ENCODE assay signal across 24 mouse cellular contexts in genomic region chr15:86146922-86147321, GRCm38 (mm10). TPM values are rescaled to one million over a fixed set of nuclear protein-coding genes. Genes with fewer than 3 reads are reported as not detected.
A peak's percentile ranks its signal among the peaks of the same experiment; 100 is the strongest.
DNase-seq lines count a peak whose midpoint lies in the region; ATAC-seq and TF ChIP-seq lines count a peak whose summit lies in the region.
"Had no signal": no experiment of that assay in that cellular context is flagged by ENCODE, and none has a peak within 500 bp of the region (broad histone marks: within the 10 kb centered on the region; RNA-seq: fewer than 3 reads in every experiment).

No protein-coding gene starts in this region.

- DNase-seq in hindbrain, postnatal 0 days (ENCODE audit: low spot score) = no peak
- no peak for DNase-seq in hindbrain, embryonic 10.5 days (ENCODE audit: low spot score)
- DNase-seq in kidney, postnatal 0 days (ENCODE audit: low spot score) = no peak
- DNase-seq in kidney, adult 2 months = no peak
- DNase-seq in limb, embryonic 10.5 days (ENCODE audit: low spot score) = no peak
- no peak for DNase-seq in stomach, postnatal 0 days (ENCODE audit: low spot score)
- no peak for DNase-seq in thymus, postnatal 0 days (ENCODE audit: low spot score)
- DNase-seq: adrenal gland, adult 2 months; adrenal gland, postnatal 14 days; B cell, adult 2 months; cerebellum, adult 11 months; cerebellum, adult 2 months; cerebellum, adult 9-11 months; cerebellum, postnatal 25 days; forebrain, postnatal 0 days; gastrocnemius, adult 2 months; gastrocnemius, postnatal 25 days; heart, adult 18-20 months had no signal

- no peaks in the 10 kb centered on the region for H3K4me1 ChIP-seq in hindbrain, postnatal 0 days (ENCODE audit: insufficient read depth, low read length)
- no peaks in the 10 kb centered on the region for H3K4me1 ChIP-seq in hindbrain, embryonic 10.5 days (replicated peaks)
- H3K4me1 ChIP-seq in kidney, postnatal 0 days (replicated peaks; ENCODE audit: insufficient read depth, low read length) = no peaks in the 10 kb centered on the region
- no peaks in the 10 kb centered on the region for H3K4me1 ChIP-seq in kidney, adult 2 months (ENCODE audit: control insufficient read depth, insufficient read depth, low read length)
- no peaks in the 10 kb centered on the region for H3K4me1 ChIP-seq in limb, embryonic 15.5 days
- no peaks in the 10 kb centered on the region for H3K4me1 ChIP-seq in limb, embryonic 10.5 days
- no peaks in the 10 kb centered on the region for H3K4me1 ChIP-seq in stomach, postnatal 0 days (replicated peaks; ENCODE audit: control insufficient read depth, insufficient read depth)
- H3K4me1 ChIP-seq: embryonic facial prominence, embryonic 12.5 days; embryonic facial prominence, embryonic 15.5 days; hindbrain, embryonic 13.5 days had no signal

- H3K4me2 ChIP-seq in hindbrain, postnatal 0 days (ENCODE audit: low read depth, low read length) = no peak overlapping the region
- no peak overlapping the region for H3K4me2 ChIP-seq in kidney, postnatal 0 days (ENCODE audit: low read length)
- H3K4me2 ChIP-seq in limb, embryonic 15.5 days = no peak overlapping the region
- H3K4me2 ChIP-seq in stomach, postnatal 0 days (replicated peaks; ENCODE audit: low read depth) = no peak overlapping the region
- H3K4me2 ChIP-seq: embryonic facial prominence, embryonic 12.5 days; embryonic facial prominence, embryonic 15.5 days; hindbrain, embryonic 13.5 days had no signal

- TF ChIP-seq POLR2A in kidney, adult 2 months (IDR thresholded peaks at IDR 0.05; ENCODE audit: low read depth, low read length) = no peak

- H3K9ac ChIP-seq in hindbrain, postnatal 0 days (replicated peaks; ENCODE audit: low read length) = no peak overlapping the region
- no peak overlapping the region for H3K9ac ChIP-seq in kidney, postnatal 0 days (ENCODE audit: low read depth, low read length)
- no peak overlapping the region for H3K9ac ChIP-seq in limb, embryonic 15.5 days
- H3K9ac ChIP-seq in stomach, postnatal 0 days (ENCODE audit: low read length) = no peak overlapping the region
- H3K9ac ChIP-seq: embryonic facial prominence, embryonic 12.5 days; embryonic facial prominence, embryonic 15.5 days; forebrain, postnatal 0 days; hindbrain, embryonic 13.5 days had no signal

- 84% methylated on average over 8 of the region's 8 CpGs for WGBS in hindbrain, postnatal 0 days
- 88% methylated on average over 8 of the region's 8 CpGs for WGBS in hindbrain, embryonic 10.5 days
- 77% methylated on average over 8 of the region's 8 CpGs for WGBS in kidney, postnatal 0 days
- WGBS in kidney, adult 2 months = 61% methylated on average over 8 of the region's 8 CpGs
- WGBS in limb, embryonic 15.5 days = 91% methylated on average over 8 of the region's 8 CpGs
- WGBS in limb, embryonic 10.5 days = 88% methylated on average over 8 of the region's 8 CpGs
- 87% methylated on average over 8 of the region's 8 CpGs for WGBS in stomach, postnatal 0 days

- H3K36me3 ChIP-seq in hindbrain, postnatal 0 days (ENCODE audit: insufficient read depth, low read length) = peaks cover 52% of the 10 kb centered on the region
- H3K36me3 ChIP-seq in hindbrain, embryonic 10.5 days = peaks cover 75% of the 10 kb centered on the region
- peaks cover 15% of the 10 kb centered on the region; the same call in 1 of the 2 replicates for H3K36me3 ChIP-seq in kidney, postnatal 0 days (ENCODE audit: insufficient read depth, low read length)
- no peaks in the 10 kb centered on the region for H3K36me3 ChIP-seq in kidney, adult 2 months (ENCODE audit: control insufficient read depth, insufficient read depth, low read length)
- H3K36me3 ChIP-seq in limb, embryonic 15.5 days = peaks cover 71% of the 10 kb centered on the region
- peaks cover 63% of the 10 kb centered on the region for H3K36me3 ChIP-seq in limb, embryonic 10.5 days
- peaks cover 4% of the 10 kb centered on the region; the same call in 1 of the 2 replicates for H3K36me3 ChIP-seq in stomach, postnatal 0 days (ENCODE audit: control insufficient read depth, insufficient read depth, low read length)

- no peak for TF ChIP-seq CTCF in hindbrain, postnatal 0 days (IDR thresholded peaks at IDR 0.05; ENCODE audit: low read depth)
- TF ChIP-seq CTCF in kidney, postnatal 0 days (IDR thresholded peaks at IDR 0.05; ENCODE audit: low read depth) = no peak
- TF ChIP-seq CTCF in kidney, adult 2 months (conservative IDR thresholded peaks at IDR 0.05; ENCODE audit: insufficient read depth, insufficient read length, low read depth, low read length) = no peak
- no peak for TF ChIP-seq CTCF in stomach, postnatal 0 days (IDR thresholded peaks at IDR 0.05; ENCODE audit: low read depth)

- no peak overlapping the region for H3K4me3 ChIP-seq in hindbrain, postnatal 0 days (ENCODE audit: low read length)
- H3K4me3 ChIP-seq in hindbrain, embryonic 10.5 days = no peak overlapping the region
- no peak overlapping the region for H3K4me3 ChIP-seq in kidney, postnatal 0 days (replicated peaks; ENCODE audit: low read depth, low read length)
- H3K4me3 ChIP-seq in kidney, adult 2 months (ENCODE audit: insufficient read depth, low read depth, low read length) = no peak overlapping the region
- no peak overlapping the region for H3K4me3 ChIP-seq in limb, embryonic 15.5 days
- H3K4me3 ChIP-seq in limb, embryonic 10.5 days = no peak overlapping the region
- H3K4me3 ChIP-seq in stomach, postnatal 0 days (ENCODE audit: low read depth, low read length) = no peak overlapping the region
- H3K4me3 ChIP-seq: embryonic facial prominence, embryonic 12.5 days; embryonic facial prominence, embryonic 15.5 days; gastrocnemius, adult 2 months; hindbrain, embryonic 13.5 days had no signal

- TF ChIP-seq EP300 in stomach, postnatal 0 days (optimal IDR thresholded peaks at IDR 0.05) = no peak

- H3K9me3 ChIP-seq in hindbrain, postnatal 0 days (ENCODE audit: low read length) = no peaks in the 10 kb centered on the region
- no peaks in the 10 kb centered on the region for H3K9me3 ChIP-seq in hindbrain, embryonic 10.5 days
- H3K9me3 ChIP-seq in kidney, postnatal 0 days (replicated peaks; ENCODE audit: low read length) = no peaks in the 10 kb centered on the region
- H3K9me3 ChIP-seq in limb, embryonic 15.5 days = no peaks in the 10 kb centered on the region
- no peaks in the 10 kb centered on the region for H3K9me3 ChIP-seq in limb, embryonic 10.5 days (replicated peaks)
- H3K9me3 ChIP-seq in stomach, postnatal 0 days (ENCODE audit: control insufficient read depth, low read length) = no peaks in the 10 kb centered on the region
- H3K9me3 ChIP-seq: embryonic facial prominence, embryonic 12.5 days; embryonic facial prominence, embryonic 15.5 days; hindbrain, embryonic 13.5 days had no signal

- no peaks in the 10 kb centered on the region for H3K27me3 ChIP-seq in hindbrain, postnatal 0 days (ENCODE audit: insufficient read depth, low read length)
- H3K27me3 ChIP-seq in hindbrain, embryonic 10.5 days (ENCODE audit: insufficient read depth, poor library complexity, severe bottlenecking) = no peaks in the 10 kb centered on the region
- H3K27me3 ChIP-seq in kidney, postnatal 0 days (ENCODE audit: insufficient read depth, low read length) = no peaks in the 10 kb centered on the region
- no peaks in the 10 kb centered on the region for H3K27me3 ChIP-seq in kidney, adult 2 months (replicated peaks; ENCODE audit: control insufficient read depth, insufficient read depth, low read length)
- no peaks in the 10 kb centered on the region for H3K27me3 ChIP-seq in limb, embryonic 15.5 days
- no peaks in the 10 kb centered on the region for H3K27me3 ChIP-seq in limb, embryonic 10.5 days (ENCODE audit: low read depth, poor library complexity, severe bottlenecking)
- no peaks in the 10 kb centered on the region for H3K27me3 ChIP-seq in stomach, postnatal 0 days (ENCODE audit: control insufficient read depth, insufficient read depth, low read length)
- H3K27me3 ChIP-seq: embryonic facial prominence, embryonic 12.5 days; embryonic facial prominence, embryonic 15.5 days; hindbrain, embryonic 13.5 days had no signal

- ATAC-seq in hindbrain, postnatal 0 days = peak; percentile 21; the same call in 1 of the 2 replicates
- ATAC-seq in kidney, postnatal 0 days (replicated peaks; ENCODE audit: low FRiP score, low read depth) = peak; percentile 66
- 0 out of 2 replicates have a peak, but pooled peaks have one; percentile 28 for ATAC-seq in limb, embryonic 15.5 days (ENCODE audit: insufficient number of reproducible peaks, low FRiP score, low TSS enrichment, low read depth)
- ATAC-seq in stomach, postnatal 0 days (ENCODE audit: low FRiP score, low TSS enrichment) = 0 out of 2 replicates have a peak, but pooled peaks have one; percentile 25
- ATAC-seq: forebrain, embryonic 14.5 days; forebrain, postnatal 0 days; hindbrain, embryonic 16.5 days had no signal

- no peak overlapping the region for H3K27ac ChIP-seq in hindbrain, postnatal 0 days
- H3K27ac ChIP-seq in hindbrain, embryonic 10.5 days = no peak overlapping the region
- no peak overlapping the region for H3K27ac ChIP-seq in kidney, postnatal 0 days
- H3K27ac ChIP-seq in kidney, adult 2 months (ENCODE audit: insufficient read depth, low read depth, low read length) = no peak overlapping the region
- no peak overlapping the region for H3K27ac ChIP-seq in limb, embryonic 15.5 days
- no peak overlapping the region for H3K27ac ChIP-seq in limb, embryonic 10.5 days
- H3K27ac ChIP-seq in stomach, postnatal 0 days (replicated peaks) = no peak overlapping the region
- H3K27ac ChIP-seq: embryonic facial prominence, embryonic 12.5 days; embryonic facial prominence, embryonic 15.5 days; gastrocnemius, adult 2 months; hindbrain, embryonic 13.5 days had no signal

RNA-seq across cellular contexts. Expression of gene Cerk, which starts 39.0 kb away (rescaled TPM):
- 46.3 and 52.1 TPM in 2 replicates for total RNA-seq in hindbrain, postnatal 0 days (2014; rRNA removed)
- 23.4 and 23.6 TPM in 2 replicates for polyA plus RNA-seq in hindbrain, postnatal 0 days (2015; fragmentation: Nextera tagmentation; extraction: Ambion mirVana)
- 12.8 and 15.9 TPM in 2 replicates for polyA plus RNA-seq in hindbrain, embryonic 10.5 days (2016; fragmentation: Nextera tagmentation; extraction: Ambion mirVana)
- polyA plus RNA-seq in kidney, postnatal 0 days (2015; fragmentation: Nextera tagmentation; extraction: Ambion mirVana) = 9.4 and 10.6 TPM in 2 replicates
- polyA plus RNA-seq in kidney, adult 2 months (2012; rRNA removed) = 19.7 and 20.8 TPM in 2 replicates
- polyA plus RNA-seq in limb, embryonic 15.5 days (2015; fragmentation: Nextera tagmentation; extraction: Ambion mirVana) = 15.3 and 17.7 TPM in 2 replicates
- polyA plus RNA-seq in limb, embryonic 10.5 days (2016; fragmentation: Nextera tagmentation; extraction: Ambion mirVana) = 10.5 and 13.8 TPM in 2 replicates
- polyA plus RNA-seq in stomach, postnatal 0 days (2015; fragmentation: Nextera tagmentation; extraction: Ambion mirVana) = 4.6 and 5.2 TPM in 2 replicates
- 54.4 and 64.4 TPM in 2 replicates for polyA plus RNA-seq in thymus, postnatal 0 days (2015; fragmentation: Nextera tagmentation; extraction: Ambion mirVana)
